Mouse (Mus musculus) heart, embryonic 14.5 days (tissue): ENCODE measurements at regions not wholly inside any gene's neighbourhood (a gene's known extent, or its start where the extent isn't known, plus 50 kb on each side); places are given as distances from the start of the nearest gene placed in this dataset.

Experiments used
- ATAC-seq: fragments of 200-750 bp; cut with Nextera tagmentation; 2 replicates; pipeline ENCODE4 v1.8.0; 2017; ENCODE audit warnings: low read depth, moderate TSS enrichment; ENCODE audit not compliant: insufficient number of reproducible peaks, insufficient read depth, low FRiP score
- H3K27ac ChIP-seq, 2 experiments: fragments of 200-500 bp in 1 of 2; fragments of 300-500 bp in 1 of 2; sonication (generic) in 1 of 2; replicated peaks in 1 of 2; 2 replicates each; pipeline ENCODE4 v1.5.1; 2012 to 2014; ENCODE audit warnings: low read depth in 2 of 2, low read length in 2 of 2, control low read depth in 1 of 2, mild to moderate bottlenecking in 1 of 2, mixed read lengths in 1 of 2; ENCODE audit not compliant: control insufficient read depth in 1 of 2, insufficient read depth in 1 of 2
- H3K27me3 ChIP-seq: fragments of 300-500 bp; sonication (generic); 2 replicates; pipeline ENCODE4 v1.6.1; 2014; ENCODE audit warnings: mild to moderate bottlenecking, low read length, control low read depth; ENCODE audit not compliant: control insufficient read depth, insufficient read depth
- H3K36me3 ChIP-seq: fragments of 300-500 bp; sonication (generic); 2 replicates; pipeline ENCODE4 v1.6.1; 2014; ENCODE audit warnings: mild to moderate bottlenecking, control low read depth, low read length, mixed read lengths; ENCODE audit not compliant: control insufficient read depth, insufficient read depth
- H3K4me1 ChIP-seq, 2 experiments: fragments of 200-500 bp in 1 of 2; fragments of 300-500 bp in 1 of 2; sonication (generic) in 1 of 2; 2 replicates each; pipeline ENCODE4 v1.6.1; 2012 to 2014; ENCODE audit warnings: low read length in 2 of 2, control low read depth in 1 of 2, mixed read lengths in 1 of 2; ENCODE audit not compliant: control insufficient read depth in 2 of 2, insufficient read depth in 2 of 2
- H3K4me2 ChIP-seq: fragments of 300-500 bp; sonication (generic); 2 replicates; pipeline ENCODE4 v1.6.1; 2014; ENCODE audit warnings: mild to moderate bottlenecking, low read length
- H3K4me3 ChIP-seq, 2 experiments: fragments of 200-500 bp in 1 of 2; fragments of 300-500 bp in 1 of 2; sonication (generic) in 1 of 2; 2 replicates each; pipeline ENCODE4 v1.5.1; 2012 to 2014; ENCODE audit warnings: low read length in 2 of 2, mild to moderate bottlenecking in 2 of 2, control low read depth in 1 of 2, low read depth in 1 of 2, moderate library complexity in 1 of 2; ENCODE audit not compliant: control insufficient read depth in 1 of 2, insufficient read depth in 1 of 2
- H3K9ac ChIP-seq: fragments of 300-500 bp; sonication (generic); 2 replicates; pipeline ENCODE4 v1.6.1; 2014; ENCODE audit warnings: mild to moderate bottlenecking, low read length
- H3K9me3 ChIP-seq: fragments of 300-500 bp; sonication (generic); 2 replicates; pipeline ENCODE4 v1.6.1; 2016; ENCODE audit warnings: low read length, control low read depth; ENCODE audit not compliant: control insufficient read depth
- WGBS: fragments of 180-500 bp; shearing (Covaris S2); extraction: QIAGEN DNeasy Blood & Tissue Kit; methylation state at CpG from one replicate; pipeline ENCODE4 v1.1.7; 2014; 5-methylcytosine and 5-hydroxymethylcytosine counted together

- H3K27ac ChIP-seq = no peak overlapping the region
- H3K9me3 ChIP-seq = no peaks in the 10 kb centered on the region
- no peaks in the 10 kb centered on the region for H3K4me1 ChIP-seq
- 57% methylated on average over 4 of the region's 4 CpGs for WGBS
- H3K9ac ChIP-seq = no peak overlapping the region
- H3K36me3 ChIP-seq = no peaks in the 10 kb centered on the region
- H3K27me3 ChIP-seq = no peaks in the 10 kb centered on the region
- no peak for ATAC-seq
- no peak overlapping the region for H3K4me2 ChIP-seq
- no peak overlapping the region for H3K4me3 ChIP-seq
Observed at GRCm38 (mm10) chr1:142838663-142839062, 801.8 kb upstream of the B3galt2 start.

GRCm38 (mm10) chr1:142867024-142867700 lies 773.3 kb upstream of the B3galt2 start:
- no peak for ATAC-seq
- no peak overlapping the region for H3K27ac ChIP-seq
- no peak overlapping the region for H3K4me3 ChIP-seq
- no peak overlapping the region for H3K4me2 ChIP-seq
- WGBS = 74% methylated on average over 4 of the region's 4 CpGs
- H3K4me1 ChIP-seq = no peaks in the 10 kb centered on the region
- H3K9ac ChIP-seq = no peak overlapping the region
- no peaks in the 10 kb centered on the region for H3K36me3 ChIP-seq
- H3K9me3 ChIP-seq = no peaks in the 10 kb centered on the region
- no peaks in the 10 kb centered on the region for H3K27me3 ChIP-seq

- Histone ChIP-seq H3K36me3 (no peaks in the 10 kb centered on the region), H3K27me3 (no peaks in the 10 kb centered on the region), H3K9me3 (no peaks in the 10 kb centered on the region), H3K4me2 (no peak overlapping the region), H3K9ac (no peak overlapping the region), H3K4me3 (no peak overlapping the region), H3K27ac (no peak overlapping the region), H3K4me1 (no peaks in the 10 kb centered on the region)
- no peak for ATAC-seq
Observed at GRCm38 (mm10) chr1:142891842-142892241, 748.6 kb upstream of the B3galt2 start.

- no peak overlapping the region for H3K4me3 ChIP-seq
- H3K36me3 ChIP-seq = no peaks in the 10 kb centered on the region
- no peak overlapping the region for H3K9ac ChIP-seq
- no peak overlapping the region for H3K4me2 ChIP-seq
- WGBS = 69% methylated on average over 2 of the region's 2 CpGs
- H3K4me1 ChIP-seq = no peaks in the 10 kb centered on the region
- no peak for ATAC-seq
- H3K27ac ChIP-seq = no peak overlapping the region
- no peaks in the 10 kb centered on the region for H3K27me3 ChIP-seq
- no peaks in the 10 kb centered on the region for H3K9me3 ChIP-seq
Observed at GRCm38 (mm10) chr1:142893156-142893555, 747.3 kb upstream of the B3galt2 start.

- H3K36me3 ChIP-seq = no peaks in the 10 kb centered on the region
- no peak for ATAC-seq
- H3K9ac ChIP-seq = no peak overlapping the region
Observed at GRCm38 (mm10) chr1:142894145-142894544, 746.3 kb upstream of the B3galt2 start.

GRCm38 (mm10) chr1:142895081-142895480 lies 745.4 kb upstream of the B3galt2 start:
- Histone ChIP-seq H3K36me3 (no peaks in the 10 kb centered on the region), H3K27me3 (no peaks in the 10 kb centered on the region), H3K9me3 (no peaks in the 10 kb centered on the region), H3K27ac (no peak overlapping the region), H3K9ac (no peak overlapping the region), H3K4me1 (no peaks in the 10 kb centered on the region), H3K4me2 (no peak overlapping the region), H3K4me3 (no peak overlapping the region)
- no peak for ATAC-seq
- WGBS = 22% methylated on average over 1 of the region's 1 CpGs

More at GRCm38 (mm10) chr1:142894145-142894544, 746.3 kb upstream of the B3galt2 start:
- Histone ChIP-seq H3K27ac (no peak overlapping the region), H3K9me3 (no peaks in the 10 kb centered on the region), H3K27me3 (no peaks in the 10 kb centered on the region), H3K4me2 (no peak overlapping the region), H3K4me1 (no peaks in the 10 kb centered on the region), H3K4me3 (no peak overlapping the region)

- Histone ChIP-seq H3K27ac (no peak overlapping the region), H3K9me3 (no peaks in the 10 kb centered on the region), H3K4me1 (no peaks in the 10 kb centered on the region), H3K4me2 (no peak overlapping the region), H3K36me3 (no peaks in the 10 kb centered on the region), H3K9ac (no peak overlapping the region), H3K4me3 (no peak overlapping the region), H3K27me3 (no peaks in the 10 kb centered on the region)
- ATAC-seq = no peak
- 87% methylated on average over 4 of the region's 4 CpGs for WGBS
Observed at GRCm38 (mm10) chr1:142909907-142910306, 730.6 kb upstream of the B3galt2 start.

GRCm38 (mm10) chr1:142956686-142957085 lies 683.8 kb upstream of the B3galt2 start:
- H3K27ac ChIP-seq = no peak overlapping the region
- no peaks in the 10 kb centered on the region for H3K9me3 ChIP-seq
- no peak overlapping the region for H3K4me2 ChIP-seq
- H3K4me1 ChIP-seq = no peaks in the 10 kb centered on the region
- H3K36me3 ChIP-seq = no peaks in the 10 kb centered on the region
- 78% methylated on average over 3 of the region's 3 CpGs for WGBS
- no peaks in the 10 kb centered on the region for H3K27me3 ChIP-seq
- no peak overlapping the region for H3K9ac ChIP-seq
- no peak overlapping the region for H3K4me3 ChIP-seq
- ATAC-seq = no peak
